Mouse (Mus musculus) CH12.LX (cell line): ENCODE data around the gene E030018B13Rik.

ENCODE experiments used
- CTCF ChIP-seq, 2 experiments: IDR thresholded peaks in 1 of 2; conservative IDR thresholded peaks in 1 of 2; 2 replicates each; pipeline ENCODE4 v1.5.1; 2011 to 2012; ENCODE audit warnings: low read depth in 2 of 2, low read length in 2 of 2, improper control_type of control experiment in 1 of 2, inconsistent platforms in 1 of 2, mild to moderate bottlenecking in 1 of 2, moderate library complexity in 1 of 2
- E2F4 ChIP-seq: IDR thresholded peaks from 2 replicates; pipeline ENCODE4 v1.6.1; 2011; ENCODE audit warnings: low read depth, low read length, improper control_type of control experiment; ENCODE audit not compliant: insufficient replicate concordance
- EP300 ChIP-seq: IDR thresholded peaks from 2 replicates; pipeline ENCODE4 v1.6.1; 2011; ENCODE audit warnings: low read length, improper control_type of control experiment
- NELFE ChIP-seq: IDR thresholded peaks from 2 replicates; pipeline ENCODE4 v1.6.1; 2011; ENCODE audit warnings: low read depth, low read length, improper control_type of control experiment
- TCF12 ChIP-seq: IDR thresholded peaks from 2 replicates; pipeline ENCODE4 v1.6.1; 2014; ENCODE audit warnings: low read depth, mild to moderate bottlenecking, inconsistent platforms, low read length, improper control_type of control experiment
- UBTF ChIP-seq: IDR thresholded peaks from 2 replicates; pipeline ENCODE4 v1.6.1; 2012; ENCODE audit warnings: low read depth, mild to moderate bottlenecking, inconsistent platforms, low read length, improper control_type of control experiment, moderate library complexity
- USF2 ChIP-seq: conservative IDR thresholded peaks from 2 replicates; pipeline ENCODE4 v1.6.1; 2011; ENCODE audit warnings: low read depth, low read length, improper control_type of control experiment
- ZC3H11A ChIP-seq: IDR thresholded peaks from 2 replicates; pipeline ENCODE4 v1.6.1; 2012; ENCODE audit warnings: low read depth, mild to moderate bottlenecking, inconsistent platforms, low read length, improper control_type of control experiment

DNA sequence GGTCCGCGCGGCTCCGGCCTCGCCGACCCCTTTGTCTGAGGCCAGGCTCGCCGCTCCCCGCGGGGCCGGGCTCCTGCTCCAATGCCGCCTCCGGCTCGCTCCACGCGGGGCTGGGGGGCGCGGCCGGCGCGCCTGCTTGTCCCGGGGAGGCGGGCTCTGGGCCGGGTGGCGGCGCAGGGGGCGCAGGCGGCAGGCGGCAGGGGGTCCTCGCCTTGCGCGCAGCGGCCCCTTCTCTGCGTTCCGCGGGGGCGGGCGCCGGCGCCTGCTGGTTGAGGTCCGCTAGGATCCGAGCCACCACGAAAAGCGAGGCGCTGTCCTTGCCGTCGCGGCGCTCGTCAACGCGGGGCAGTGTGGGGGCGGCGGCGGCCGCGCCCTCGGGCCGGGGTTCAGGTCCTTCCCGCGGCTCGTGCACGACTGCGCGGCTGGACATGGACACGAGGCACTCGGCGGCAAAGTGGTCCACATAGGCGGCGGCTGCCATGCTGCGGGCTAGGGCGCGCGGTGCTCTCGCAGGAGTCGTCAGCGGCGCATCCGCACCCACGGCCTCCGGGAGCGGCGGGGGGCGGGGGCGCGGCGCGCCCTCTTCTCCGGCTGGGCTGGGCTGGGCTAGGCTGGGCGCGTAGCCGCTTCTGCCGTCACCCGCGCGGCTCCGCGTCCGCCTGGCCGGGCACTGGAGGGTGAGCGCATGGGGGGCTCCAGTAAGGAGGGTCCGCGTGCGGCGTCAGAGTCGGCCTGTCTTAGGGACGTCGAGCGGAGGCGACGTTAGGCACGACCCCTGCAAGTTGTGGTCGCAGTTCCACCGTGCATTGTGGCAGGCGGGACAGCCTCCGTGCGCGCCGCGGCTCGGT, 21.6 kb downstream of the E030018B13Rik start:
- TF ChIP-seq CTCF (conservative IDR thresholded peaks at IDR 0.05 in 1 of 2, IDR thresholded peaks at IDR 0.05 in 1 of 2; ENCODE audit: low read depth in 2 of 2, low read length in 2 of 2): no peak
- TF ChIP-seq TCF12: no peak
- TF ChIP-seq UBTF: no peak
- TF ChIP-seq NELFE: no peak
- TF ChIP-seq EP300: no peak
- no peak for TF ChIP-seq ZC3H11A
- TF ChIP-seq USF2: no peak
- TF ChIP-seq E2F4: no peak
